Mouse (Mus musculus): ENCODE measurements around the gene Olfr466. TPM values are rescaled to one million over a fixed set of nuclear protein-coding genes. Genes with fewer than 3 reads are reported as not detected.

Gene Olfr466
- total and polyA plus RNA-seq, 3 experiments = not detected

- peak overlapping the region; percentile 78 for H3K9ac ChIP-seq (ENCODE audit: insufficient read depth, low read depth)
- dilution Hi-C loops (cut with MboI; ENCODE audit: extremely low pct_ligation_motif_present, extremely low pct_unique_long_range_greater_than_20kb, low sequenced_read_pairs) (no loop called here), in situ Hi-C loops (cut with MboI; ENCODE audit: low pct_ligation_motif_present, low pct_unique_long_range_greater_than_20kb, low sequenced_read_pairs) (no loop called here)
- no peaks in the 10 kb centered on the region for H3K27me3 ChIP-seq (replicated peaks)
- TF ChIP-seq USF2 (conservative IDR thresholded peaks at IDR 0.05; ENCODE audit: low read depth, low read length) (no peak), JUN (IDR thresholded peaks at IDR 0.05; ENCODE audit: insufficient read depth, low read depth, low read length) (no peak), RAD21 (IDR thresholded peaks at IDR 0.05; ENCODE audit: low read depth, low read length) (no peak)
- no peaks in the 10 kb centered on the region for H3K9me3 ChIP-seq (replicated peaks; ENCODE audit: low read length)
- peaks cover 0 to 3% of the 10 kb centered on the region in 2 experiments for H3K36me3 ChIP-seq (replicated peaks in 1 of 2; ENCODE audit: control insufficient read depth in 1 of 2, insufficient read depth in 1 of 2, low read length in 1 of 2)
- H3K27ac ChIP-seq (ENCODE audit: insufficient read depth, low read depth) = no peak overlapping the region; the same call in 1 of the 2 replicates
- DNase-seq (ENCODE audit: extremely low read depth) = peak; percentile 69
- H3K4me2 ChIP-seq (ENCODE audit: insufficient read depth, low read depth, poor library complexity, severe bottlenecking) = peak overlapping the region; percentile 84; the same call in 1 of the 2 replicates
- H3K4me3 ChIP-seq (replicated peaks in 1 of 3; ENCODE audit: low read depth in 2 of 3, low read length in 2 of 3, poor library complexity in 1 of 3) = peak overlapping the region; percentile 61 to 86 (median 74)
- peaks cover 2 to 23% of the 10 kb centered on the region in 2 experiments; a peak in 2 of 4 replicates for H3K4me1 ChIP-seq (ENCODE audit: control insufficient read depth in 1 of 2, insufficient read depth in 2 of 2)
- peaks cover 12% of the 10 kb centered on the region for H3K79me2 ChIP-seq (replicated peaks; ENCODE audit: control insufficient read depth, extremely low read depth, insufficient read depth, poor library complexity, severe bottlenecking)
These were observed 38.1 kb upstream of the Olfr466 start for GRCm38 (mm10) chr13:65111961-65112360.

- Histone ChIP-seq H3K4me2 (ENCODE audit: insufficient read depth, low read depth, poor library complexity, severe bottlenecking) (peak within 1 kb of the TSS; percentile 84), H3K9ac (ENCODE audit: insufficient read depth, low read depth) (peak within 1 kb of the TSS; percentile 86), H3K79me2 (replicated peaks; ENCODE audit: control insufficient read depth, extremely low read depth, insufficient read depth, poor library complexity, severe bottlenecking) (peaks cover 12% of the 10 kb centered on the region), H3K4me1 (ENCODE audit: control insufficient read depth in 1 of 2, insufficient read depth in 2 of 2) (peaks cover 2 to 23% of the 10 kb centered on the region in 2 experiments; a peak in 2 of 4 replicates), H3K27ac (ENCODE audit: insufficient read depth, low read depth) (peak within 1 kb of the TSS; percentile 68), H3K9me3 (replicated peaks; ENCODE audit: low read length) (no peaks in the 10 kb centered on the region), H3K27me3 (replicated peaks) (no peaks in the 10 kb centered on the region), H3K4me3 (replicated peaks in 1 of 3; ENCODE audit: low read depth in 2 of 3, low read length in 2 of 3, poor library complexity in 1 of 3) (peak within 1 kb of the TSS; percentile 61 to 86 (median 74)), H3K36me3 (replicated peaks in 1 of 2; ENCODE audit: control insufficient read depth in 1 of 2, insufficient read depth in 1 of 2, low read length in 1 of 2) (peaks cover 0 to 3% of the 10 kb centered on the region in 2 experiments)
- dilution Hi-C loops (cut with MboI; ENCODE audit: extremely low pct_ligation_motif_present, extremely low pct_unique_long_range_greater_than_20kb, low sequenced_read_pairs) = no loop called here
- DNase-seq (ENCODE audit: extremely low read depth) = peak; percentile 91
- peak; percentile 75 for TF ChIP-seq MXI1 (IDR thresholded peaks at IDR 0.05; ENCODE audit: low read depth, low read length)
- no peak for TF ChIP-seq ZNF384 (IDR thresholded peaks at IDR 0.05; ENCODE audit: low read depth, low read length)
- TF ChIP-seq MAX (IDR thresholded peaks at IDR 0.05; ENCODE audit: low read length) = peak; percentile 68
- peak; percentile 61; the same call in 1 of the 2 replicates for TF ChIP-seq ELF1 (IDR thresholded peaks at IDR 0.05; ENCODE audit: low read depth, low read length)
- TF ChIP-seq GABPA (IDR thresholded peaks at IDR 0.05; ENCODE audit: insufficient replicate concordance, low read depth, low read length) = no peak
- peak; percentile 43; the same call in 1 of the 2 replicates for TF ChIP-seq KAT2A (IDR thresholded peaks at IDR 0.05; ENCODE audit: insufficient replicate concordance, low read length)
- TF ChIP-seq MYC (IDR thresholded peaks at IDR 0.05; ENCODE audit: low read depth, low read length) = 0 out of 2 replicates have a peak, but pooled peaks have one; percentile 28
- peak; percentile 66; the same call in 1 of the 2 replicates for TF ChIP-seq NELFE (IDR thresholded peaks at IDR 0.05; ENCODE audit: low read depth, low read length)
- TF ChIP-seq MEF2A (IDR thresholded peaks at IDR 0.05; ENCODE audit: borderline replicate concordance, low read depth, low read length) = 0 out of 2 replicates have a peak, but pooled peaks have one; percentile 7
- peak; percentile 65; the same call in 1 of the 2 replicates for TF ChIP-seq SIN3A (IDR thresholded peaks at IDR 0.05; ENCODE audit: low read length)
- TF ChIP-seq HCFC1 (IDR thresholded peaks at IDR 0.05; ENCODE audit: low read depth, low read length) = peak; percentile 83
- peak; percentile 69 for TF ChIP-seq POLR2A (IDR thresholded peaks at IDR 0.05; ENCODE audit: low read depth, low read length)
- no peak for TF ChIP-seq BHLHE40 (IDR thresholded peaks at IDR 0.05; ENCODE audit: low read depth, low read length)
- peak; percentile 69 for TF ChIP-seq UBTF (IDR thresholded peaks at IDR 0.05; ENCODE audit: low read depth, low read length)
- TF ChIP-seq TBP (conservative IDR thresholded peaks at IDR 0.05; ENCODE audit: low read depth, low read length) = peak; percentile 80
- TF ChIP-seq TCF12 (IDR thresholded peaks at IDR 0.05; ENCODE audit: low read depth, low read length) = peak; percentile 70
- TF ChIP-seq E2F4 (IDR thresholded peaks at IDR 0.05; ENCODE audit: insufficient replicate concordance, low read depth, low read length) = no peak
- in situ Hi-C loops (cut with MboI; ENCODE audit: low pct_ligation_motif_present, low pct_unique_long_range_greater_than_20kb, low sequenced_read_pairs) = no loop called here
These were observed 37.5 kb upstream of the Olfr466 start, which contains the start of gene Mfsd14b for GRCm38 (mm10) chr13:65112459-65113110. Mfsd14b (minus strand) TSS chr13:65112975.
